Mouse (Mus musculus): ENCODE results near the gene Styx. TPM values are rescaled to one million over a fixed set of nuclear protein-coding genes. Genes with fewer than 3 reads are reported as not detected.

Gene Styx
- total and polyA plus RNA-seq, 3 experiments, result 33.3 to 102 (median 37.3) TPM

- H3K36me3 ChIP-seq (replicated peaks), result no peaks in the 10 kb centered on the region
- no peak for ATAC-seq (ENCODE audit: extremely low read depth, insufficient number of reproducible peaks, low FRiP score, poor library complexity, severe bottlenecking)
- H3K9me3 ChIP-seq (replicated peaks), result peaks cover 7% of the 10 kb centered on the region
- no peaks in the 10 kb centered on the region for H3K4me1 ChIP-seq (ENCODE audit: insufficient read depth, low read depth, low read length)
- no peak overlapping the region for H3K4me3 ChIP-seq (ENCODE audit: low read depth, low read length)
- TF ChIP-seq CTCF (IDR thresholded peaks at IDR 0.05; ENCODE audit: low read depth, low read length) (peak; percentile 35; the same call in 1 of the 2 replicates), TAL1 (conservative IDR thresholded peaks at IDR 0.05; ENCODE audit: low read depth, low read length) (no peak)
- peaks cover 4% of the 10 kb centered on the region; the same call in 1 of the 2 replicates for H3K27me3 ChIP-seq (ENCODE audit: insufficient read depth, low read length)
- DNase-seq (ENCODE audit: low spot score), result no peak
Observed at GRCm38 (mm10) chr14:45423220-45423619, 72.3 kb downstream of the Styx start.

DNA sequence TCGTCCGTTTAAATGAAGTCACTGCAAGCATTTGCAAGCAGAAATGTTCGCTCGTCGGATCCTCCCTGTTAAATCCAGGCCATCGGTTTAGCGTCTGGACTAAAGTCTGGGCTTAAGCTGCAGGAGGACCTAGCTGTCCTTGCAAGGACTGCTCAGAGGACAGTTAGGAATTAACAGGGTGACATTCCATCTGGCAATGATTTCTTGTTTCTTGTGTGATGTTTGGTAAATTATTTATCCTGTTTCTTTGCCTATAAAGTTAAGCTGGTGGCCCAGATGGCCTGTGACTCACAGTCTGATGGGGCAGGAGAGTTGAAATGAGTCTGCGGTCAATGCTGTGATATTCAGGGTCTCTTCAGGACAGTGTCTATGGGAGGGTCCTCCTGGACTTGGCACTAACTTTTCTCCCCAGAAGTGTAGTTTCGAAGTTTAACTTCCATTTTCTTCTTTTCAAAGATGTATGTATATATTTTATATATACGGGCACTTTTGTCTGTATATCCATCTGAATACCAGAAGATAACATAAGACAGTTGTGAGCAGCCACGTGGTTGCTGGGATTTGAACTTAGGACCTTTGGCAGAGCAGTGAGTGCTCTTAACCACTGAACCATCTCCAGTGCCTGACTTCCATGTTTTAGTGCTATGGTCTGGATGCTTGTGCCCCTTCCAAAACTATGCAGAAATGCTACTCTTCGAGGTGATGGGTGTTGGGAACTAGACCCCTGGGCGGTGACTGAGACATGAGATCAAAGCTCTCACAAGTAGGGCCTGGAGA is 79.4 kb downstream of the Styx start:
- Histone ChIP-seq H3K4me3 (ENCODE audit: low read depth, low read length) (no peak overlapping the region), H3K9me3 (replicated peaks) (peaks cover 21% of the 10 kb centered on the region), H3K36me3 (replicated peaks) (no peaks in the 10 kb centered on the region), H3K27me3 (ENCODE audit: insufficient read depth, low read length) (no peaks in the 10 kb centered on the region), H3K4me1 (ENCODE audit: insufficient read depth, low read depth, low read length) (peaks cover 6% of the 10 kb centered on the region)
- ATAC-seq (ENCODE audit: extremely low read depth, insufficient number of reproducible peaks, low FRiP score, poor library complexity, severe bottlenecking) (no peak), DNase-seq (ENCODE audit: low spot score) (no peak)
- TF ChIP-seq TAL1 (conservative IDR thresholded peaks at IDR 0.05; ENCODE audit: low read depth, low read length) (no peak), GATA2 (IDR thresholded peaks at IDR 0.05; ENCODE audit: borderline replicate concordance, low read depth, low read length) (no peak), GATA1 (IDR thresholded peaks at IDR 0.05; ENCODE audit: borderline replicate concordance, low read length) (no peak), CTCF (IDR thresholded peaks at IDR 0.05; ENCODE audit: low read depth, low read length) (no peak)

DNA sequence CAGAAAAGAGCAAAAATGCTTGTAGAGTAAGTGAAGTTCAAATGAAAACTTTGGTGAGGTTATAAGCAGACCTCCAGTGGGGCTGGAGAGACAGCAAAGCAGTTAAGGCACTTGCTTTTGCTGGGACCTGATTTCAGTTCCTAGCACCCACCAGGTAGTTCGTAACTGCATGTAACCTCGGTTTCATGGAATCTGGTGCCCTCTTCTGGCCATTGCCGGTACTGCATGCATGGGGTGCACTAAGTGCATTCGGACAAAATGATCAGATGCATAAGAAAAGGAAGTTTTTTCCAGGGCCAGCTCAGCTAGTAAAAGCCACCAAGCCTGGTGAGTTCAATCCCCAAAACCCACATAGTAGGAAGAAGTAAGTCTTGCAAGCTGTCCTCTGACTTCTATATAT is 81.1 kb downstream of the Styx start:
- peaks cover 13% of the 10 kb centered on the region for H3K4me1 ChIP-seq (ENCODE audit: insufficient read depth, low read depth, low read length)
- peaks cover 16% of the 10 kb centered on the region for H3K9me3 ChIP-seq (replicated peaks)
- no peak overlapping the region for H3K4me3 ChIP-seq (ENCODE audit: low read depth, low read length)
- no peaks in the 10 kb centered on the region for H3K27me3 ChIP-seq (ENCODE audit: insufficient read depth, low read length)
- DNase-seq (ENCODE audit: low spot score), result no peak
- no peaks in the 10 kb centered on the region for H3K36me3 ChIP-seq (replicated peaks)
- TF ChIP-seq CTCF (IDR thresholded peaks at IDR 0.05; ENCODE audit: low read depth, low read length), result peak; percentile 70
- TF ChIP-seq GATA2 (IDR thresholded peaks at IDR 0.05; ENCODE audit: borderline replicate concordance, low read depth, low read length), result no peak
- no peak for ATAC-seq (ENCODE audit: extremely low read depth, insufficient number of reproducible peaks, low FRiP score, poor library complexity, severe bottlenecking)

DNA sequence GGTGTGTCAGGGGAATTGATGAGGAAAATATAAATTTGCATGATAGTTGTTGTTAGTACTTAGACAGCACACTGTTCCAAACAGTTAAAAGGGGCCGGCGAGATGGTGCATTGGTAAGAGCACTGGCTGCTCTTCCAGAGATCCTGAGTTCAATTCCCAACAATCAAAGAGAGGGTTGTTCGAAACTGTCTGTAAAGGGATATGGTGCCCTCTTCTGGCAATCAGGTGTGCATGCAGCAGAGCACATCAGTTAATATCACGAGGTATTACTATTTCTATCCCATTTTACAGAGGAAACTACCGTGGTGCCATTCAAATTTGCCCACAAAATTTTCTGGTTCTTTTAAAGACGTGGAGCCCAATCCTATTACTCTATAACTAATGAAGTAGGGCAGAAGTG is 83.3 kb downstream of the Styx start:
- H3K4me1 ChIP-seq (ENCODE audit: insufficient read depth, low read depth, low read length), result peaks cover 22% of the 10 kb centered on the region
- H3K9me3 ChIP-seq (replicated peaks), result peaks cover 13% of the 10 kb centered on the region
- TF ChIP-seq TAL1 (conservative IDR thresholded peaks at IDR 0.05; ENCODE audit: low read depth, low read length), result no peak
- TF ChIP-seq GATA2 (IDR thresholded peaks at IDR 0.05; ENCODE audit: borderline replicate concordance, low read depth, low read length), result no peak
- TF ChIP-seq CTCF (IDR thresholded peaks at IDR 0.05; ENCODE audit: low read depth, low read length), result peak; percentile 54; the same call in 1 of the 2 replicates
- TF ChIP-seq GATA1 (IDR thresholded peaks at IDR 0.05; ENCODE audit: borderline replicate concordance, low read length), result no peak
- H3K27me3 ChIP-seq (ENCODE audit: insufficient read depth, low read length), result no peaks in the 10 kb centered on the region
- H3K36me3 ChIP-seq (replicated peaks), result no peaks in the 10 kb centered on the region
- no peak for DNase-seq (ENCODE audit: low spot score)
- ATAC-seq (ENCODE audit: extremely low read depth, insufficient number of reproducible peaks, low FRiP score, poor library complexity, severe bottlenecking), result no peak
- H3K4me3 ChIP-seq (ENCODE audit: low read depth, low read length), result no peak overlapping the region

GRCm38 (mm10) chr14:45438250-45438930 is 87.5 kb downstream of the Styx start:
- ATAC-seq (ENCODE audit: extremely low read depth, insufficient number of reproducible peaks, low FRiP score, poor library complexity, severe bottlenecking), result no peak
- Histone ChIP-seq H3K9me3 (replicated peaks) (no peaks in the 10 kb centered on the region), H3K27me3 (ENCODE audit: insufficient read depth, low read length) (0 out of 2 replicates have a peak, but pooled peaks cover 2% of the 10 kb centered on the region), H3K4me3 (ENCODE audit: low read depth, low read length) (no peak overlapping the region), H3K36me3 (replicated peaks) (no peaks in the 10 kb centered on the region), H3K4me1 (ENCODE audit: insufficient read depth, low read depth, low read length) (peaks cover 42% of the 10 kb centered on the region)
- no peak for DNase-seq (ENCODE audit: low spot score)
- TF ChIP-seq GATA2 (IDR thresholded peaks at IDR 0.05; ENCODE audit: borderline replicate concordance, low read depth, low read length), result no peak
- TF ChIP-seq TAL1 (conservative IDR thresholded peaks at IDR 0.05; ENCODE audit: low read depth, low read length), result no peak
- no peak for TF ChIP-seq GATA1 (IDR thresholded peaks at IDR 0.05; ENCODE audit: borderline replicate concordance, low read length)
- no peak for TF ChIP-seq POLR2AphosphoS5 (IDR thresholded peaks at IDR 0.05; ENCODE audit: insufficient replicate concordance, low read depth, low read length)
- no peak for TF ChIP-seq CTCF (IDR thresholded peaks at IDR 0.05; ENCODE audit: low read depth, low read length)

DNA sequence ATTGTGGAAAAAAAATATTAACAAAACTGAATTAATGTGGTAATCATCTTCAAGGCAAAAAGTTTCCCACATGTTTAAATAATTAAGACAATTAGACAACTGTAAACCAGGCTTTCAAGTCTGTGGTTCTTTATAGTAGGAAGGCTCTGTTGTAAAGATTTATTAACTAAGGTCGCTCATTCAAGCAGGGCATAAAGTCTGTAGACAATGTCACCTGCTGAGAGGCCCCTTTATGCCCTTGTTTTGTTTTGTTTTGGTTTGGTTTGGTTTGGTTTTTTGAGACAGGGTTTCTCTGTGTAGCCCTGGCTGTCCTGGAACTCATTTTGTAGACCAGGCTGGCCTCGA is 88.0 kb downstream of the Styx start:
- ATAC-seq (ENCODE audit: extremely low read depth, insufficient number of reproducible peaks, low FRiP score, poor library complexity, severe bottlenecking), result no peak

More for the DNA sequence above, 88.0 kb downstream of the Styx start:
- no peak overlapping the region for H3K4me3 ChIP-seq (ENCODE audit: low read depth, low read length)
- 0 out of 2 replicates have a peak, but pooled peaks cover 2% of the 10 kb centered on the region for H3K27me3 ChIP-seq (ENCODE audit: insufficient read depth, low read length)
- H3K9me3 ChIP-seq (replicated peaks), result no peaks in the 10 kb centered on the region
- no peaks in the 10 kb centered on the region for H3K36me3 ChIP-seq (replicated peaks)
- no peak for DNase-seq (ENCODE audit: low spot score)
- TF ChIP-seq POLR2AphosphoS5 (IDR thresholded peaks at IDR 0.05; ENCODE audit: insufficient replicate concordance, low read depth, low read length) (no peak), GATA2 (IDR thresholded peaks at IDR 0.05; ENCODE audit: borderline replicate concordance, low read depth, low read length) (no peak), GATA1 (IDR thresholded peaks at IDR 0.05; ENCODE audit: borderline replicate concordance, low read length) (no peak), TAL1 (conservative IDR thresholded peaks at IDR 0.05; ENCODE audit: low read depth, low read length) (no peak), CTCF (IDR thresholded peaks at IDR 0.05; ENCODE audit: low read depth, low read length) (no peak)
- peaks cover 47% of the 10 kb centered on the region for H3K4me1 ChIP-seq (ENCODE audit: insufficient read depth, low read depth, low read length)

Measured in G1E (cell line).